Mouse (Mus musculus): ENCODE measurements at regions not wholly inside any gene's neighbourhood (a gene's known extent, or its start where the extent isn't known, plus 50 kb on each side); places are given as distances from the start of the nearest gene placed in this dataset.
A peak's percentile ranks its signal among the peaks of the same experiment; 100 is the strongest.

DNA sequence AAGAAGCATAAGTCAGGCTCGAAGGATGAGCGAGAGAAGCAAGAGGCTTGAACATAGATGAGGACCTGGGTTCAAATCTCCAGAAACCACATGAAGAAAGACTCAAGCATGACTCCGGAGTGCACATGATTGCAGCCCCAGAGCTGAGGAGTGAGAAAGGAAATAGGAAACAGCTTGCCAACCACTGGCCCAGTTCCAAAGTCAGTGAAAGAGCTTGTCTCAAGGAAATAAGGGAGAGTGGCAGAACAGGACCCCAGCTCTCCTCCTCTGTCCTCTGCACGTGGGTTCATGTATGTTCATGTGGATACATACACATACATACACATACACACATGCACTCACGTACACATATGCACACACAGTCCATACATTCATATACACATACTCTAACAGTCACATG, 156.9 kb upstream of the Spred2 start:
- WGBS, result 89% methylated on average over 5 of the region's 5 CpGs
- Histone ChIP-seq H3K4me1 (no peaks in the 10 kb centered on the region), H3K27me3 (no peaks in the 10 kb centered on the region), H3K4me2 (no peak overlapping the region), H3K4me3 (replicated peaks) (no peak overlapping the region), H3K9me3 (replicated peaks) (no peaks in the 10 kb centered on the region), H3K9ac (no peak overlapping the region), H3K36me3 (no peaks in the 10 kb centered on the region), H3K27ac (no peak overlapping the region)
- ATAC-seq (replicated peaks; ENCODE audit: low FRiP score), result no peak

DNA sequence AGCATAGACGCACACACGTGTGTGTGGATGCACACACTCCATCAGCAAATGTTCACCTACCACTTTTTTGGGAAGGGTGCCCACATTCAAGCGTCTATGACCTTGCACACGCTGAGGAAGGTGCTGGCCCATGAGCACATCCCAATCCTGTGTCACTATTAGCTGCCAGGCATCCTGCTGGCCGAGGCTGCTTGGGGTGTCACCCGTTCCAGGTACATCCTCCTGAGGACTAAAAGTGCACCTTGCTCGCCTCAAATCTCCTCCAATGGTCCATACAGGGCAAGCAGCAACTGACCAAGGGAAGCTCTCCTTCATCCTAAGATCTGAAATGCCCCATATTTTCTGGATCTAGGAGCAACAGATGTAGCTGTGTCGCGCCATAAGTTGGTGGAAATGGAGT, 156.3 kb upstream of the Spred2 start:
- H3K4me1 ChIP-seq, result no peaks in the 10 kb centered on the region
- H3K9me3 ChIP-seq (replicated peaks), result no peaks in the 10 kb centered on the region
- no peaks in the 10 kb centered on the region for H3K27me3 ChIP-seq
- H3K9ac ChIP-seq, result no peak overlapping the region
- H3K4me2 ChIP-seq, result no peak overlapping the region
- WGBS, result 91% methylated on average over 9 of the region's 9 CpGs
- H3K4me3 ChIP-seq (replicated peaks), result no peak overlapping the region
- no peak for ATAC-seq (replicated peaks; ENCODE audit: low FRiP score)
- no peak overlapping the region for H3K27ac ChIP-seq
- no peaks in the 10 kb centered on the region for H3K36me3 ChIP-seq

DNA sequence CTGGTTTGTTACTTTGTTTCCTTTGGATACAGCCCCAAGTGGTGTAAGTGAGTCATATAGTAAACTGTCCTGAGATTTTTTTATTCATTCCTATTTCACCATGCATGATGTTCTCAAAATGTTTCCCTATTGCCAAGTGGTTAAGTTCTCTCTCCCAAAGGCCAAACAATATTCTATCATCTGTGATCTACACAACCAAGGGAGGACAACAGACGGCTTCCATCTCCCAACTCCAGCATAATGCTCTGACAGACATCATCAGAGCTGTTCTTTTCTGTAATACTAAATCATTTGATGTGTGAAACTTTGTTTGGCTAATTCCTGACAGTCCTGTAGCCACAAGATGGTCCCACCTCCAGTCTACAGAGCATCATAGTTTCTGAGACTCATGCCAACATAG, 155.2 kb upstream of the Spred2 start:
- Histone ChIP-seq H3K36me3 (no peaks in the 10 kb centered on the region), H3K27me3 (no peaks in the 10 kb centered on the region), H3K4me2 (no peak overlapping the region), H3K27ac (no peak overlapping the region), H3K9ac (no peak overlapping the region), H3K4me1 (no peaks in the 10 kb centered on the region), H3K9me3 (replicated peaks) (no peaks in the 10 kb centered on the region), H3K4me3 (replicated peaks) (no peak overlapping the region)
- no peak for ATAC-seq (replicated peaks; ENCODE audit: low FRiP score)
- WGBS, result 92% methylated on average over 1 of the region's 1 CpGs

DNA sequence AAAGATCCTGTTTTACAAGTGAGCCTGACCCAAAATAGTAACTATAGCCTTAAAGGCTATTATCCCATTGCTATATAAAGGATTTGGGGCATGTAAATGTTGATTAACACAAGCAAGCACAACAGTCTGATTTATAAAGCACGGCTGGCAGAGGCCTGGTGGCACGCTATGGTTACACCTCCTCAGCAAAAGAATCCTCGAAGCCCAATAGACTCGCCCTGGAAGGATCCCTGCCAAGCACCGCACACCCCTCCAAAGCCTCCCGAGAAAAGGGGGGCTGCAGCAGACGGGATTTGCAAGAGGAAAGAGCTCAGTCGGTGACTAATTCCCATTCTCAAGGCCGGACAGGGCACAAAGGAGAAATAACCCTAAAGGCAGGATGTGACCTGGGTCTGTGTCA, 150.2 kb upstream of the Spred2 start:
- H3K27ac ChIP-seq, result no peak overlapping the region
- no peak for ATAC-seq (replicated peaks; ENCODE audit: low FRiP score)
- 29% methylated on average over 9 of the region's 9 CpGs for WGBS
- no peak overlapping the region for H3K4me3 ChIP-seq (replicated peaks)
- no peaks in the 10 kb centered on the region for H3K36me3 ChIP-seq
- no peak overlapping the region for H3K4me2 ChIP-seq
- peaks cover 26% of the 10 kb centered on the region for H3K4me1 ChIP-seq
- no peak overlapping the region for H3K9ac ChIP-seq
- H3K27me3 ChIP-seq, result no peaks in the 10 kb centered on the region
- H3K9me3 ChIP-seq (replicated peaks), result no peaks in the 10 kb centered on the region

DNA sequence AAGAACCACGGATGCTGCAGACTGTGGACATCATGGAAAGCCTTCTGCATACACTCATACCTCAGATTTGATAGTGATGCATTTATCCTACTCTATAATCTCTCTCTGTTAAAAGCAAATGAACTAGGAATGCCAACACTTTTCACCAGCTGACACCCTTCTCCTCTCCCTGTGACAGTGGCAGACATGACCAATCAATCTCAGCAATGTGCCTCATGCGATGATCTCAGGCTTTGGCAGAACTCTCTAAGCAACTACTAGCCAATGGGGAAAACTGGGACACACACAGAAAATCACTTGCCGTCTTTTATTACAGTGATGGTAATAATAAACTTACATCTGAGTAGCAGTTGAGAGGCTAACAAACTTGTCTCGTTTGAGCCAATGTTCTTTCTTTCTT, 148.4 kb upstream of the Spred2 start:
- H3K9ac ChIP-seq, result no peak overlapping the region
- H3K4me1 ChIP-seq, result peaks cover 26% of the 10 kb centered on the region
- H3K27ac ChIP-seq, result no peak overlapping the region
- no peak for ATAC-seq (replicated peaks; ENCODE audit: low FRiP score)
- 86% methylated on average over 4 of the region's 4 CpGs for WGBS
- no peaks in the 10 kb centered on the region for H3K9me3 ChIP-seq (replicated peaks)
- H3K36me3 ChIP-seq, result no peaks in the 10 kb centered on the region
- no peak overlapping the region for H3K4me2 ChIP-seq
- H3K4me3 ChIP-seq (replicated peaks), result no peak overlapping the region
- H3K27me3 ChIP-seq, result 0 out of 2 replicates have a peak, but pooled peaks cover 2% of the 10 kb centered on the region

DNA sequence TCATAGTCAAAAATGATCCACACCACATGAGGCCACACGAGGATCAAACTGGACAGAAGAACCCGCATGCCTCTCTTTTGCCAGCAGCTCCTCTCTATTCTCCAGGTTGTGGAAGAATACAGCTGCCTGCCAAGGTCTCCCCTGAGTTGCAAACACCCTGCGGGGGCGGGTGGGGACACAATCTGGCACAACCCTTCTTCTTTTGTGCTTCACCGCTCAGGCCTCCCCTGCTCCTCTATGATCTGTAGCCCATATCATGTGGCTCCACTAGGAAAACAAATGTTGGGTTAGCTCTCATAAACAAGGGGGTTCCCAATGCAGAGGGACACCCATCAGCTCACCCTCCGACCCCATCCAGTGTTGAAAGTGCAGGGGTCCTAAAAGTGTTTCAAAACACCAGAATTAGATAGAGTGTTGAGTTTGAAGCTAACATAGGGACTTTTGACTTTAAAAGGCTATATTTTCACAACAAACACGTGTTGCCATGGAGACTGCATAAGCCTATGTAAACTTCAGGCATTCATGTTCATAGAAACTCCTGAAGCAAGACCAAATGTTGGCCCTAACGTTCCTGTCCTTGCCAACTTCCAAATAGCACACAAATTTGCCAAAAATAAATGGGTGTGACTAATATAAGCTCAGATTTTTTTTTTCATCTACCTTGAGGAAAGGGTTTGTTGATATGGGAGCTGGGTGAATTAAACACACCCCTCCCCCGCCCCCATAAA, 147.5 kb upstream of the Spred2 start:
- Histone ChIP-seq H3K4me3 (replicated peaks) (no peak overlapping the region), H3K4me2 (no peak overlapping the region), H3K27ac (peak overlapping the region; percentile 18; the same call in 1 of the 2 replicates), H3K36me3 (no peaks in the 10 kb centered on the region), H3K4me1 (peaks cover 26% of the 10 kb centered on the region), H3K9ac (no peak overlapping the region), H3K27me3 (0 out of 2 replicates have a peak, but pooled peaks cover 4% of the 10 kb centered on the region), H3K9me3 (replicated peaks) (no peaks in the 10 kb centered on the region)
- peak; percentile 80 for ATAC-seq (replicated peaks; ENCODE audit: low FRiP score)
- 46% methylated on average over 9 of the region's 9 CpGs for WGBS

DNA sequence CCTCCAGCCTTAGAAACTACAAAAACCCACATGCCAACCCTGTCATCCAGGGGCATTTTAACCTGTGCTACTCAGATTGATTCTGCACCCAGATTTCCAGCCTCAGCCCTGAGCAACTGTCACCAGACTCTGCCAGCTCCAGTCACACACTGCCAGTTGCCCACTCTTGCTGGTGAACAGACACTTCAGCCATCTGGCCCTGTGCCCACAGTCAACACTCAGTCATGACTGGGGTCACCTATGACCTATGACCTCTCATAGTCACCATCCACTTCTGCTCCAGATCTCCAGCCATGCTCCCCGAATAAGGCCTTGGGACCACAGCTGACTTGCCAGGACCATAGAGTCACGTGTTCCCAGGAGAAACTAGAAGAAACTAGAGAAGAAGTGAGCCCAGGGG, 146.0 kb upstream of the Spred2 start:
- no peak overlapping the region for H3K27ac ChIP-seq
- H3K4me3 ChIP-seq (replicated peaks), result no peak overlapping the region
- ATAC-seq (replicated peaks; ENCODE audit: low FRiP score), result no peak
- peaks cover 26% of the 10 kb centered on the region for H3K4me1 ChIP-seq
- no peak overlapping the region for H3K4me2 ChIP-seq
- H3K36me3 ChIP-seq, result no peaks in the 10 kb centered on the region
- H3K9me3 ChIP-seq (replicated peaks), result no peaks in the 10 kb centered on the region
- no peak overlapping the region for H3K9ac ChIP-seq
- 0 out of 2 replicates have a peak, but pooled peaks cover 4% of the 10 kb centered on the region for H3K27me3 ChIP-seq
- 96% methylated on average over 2 of the region's 2 CpGs for WGBS

DNA sequence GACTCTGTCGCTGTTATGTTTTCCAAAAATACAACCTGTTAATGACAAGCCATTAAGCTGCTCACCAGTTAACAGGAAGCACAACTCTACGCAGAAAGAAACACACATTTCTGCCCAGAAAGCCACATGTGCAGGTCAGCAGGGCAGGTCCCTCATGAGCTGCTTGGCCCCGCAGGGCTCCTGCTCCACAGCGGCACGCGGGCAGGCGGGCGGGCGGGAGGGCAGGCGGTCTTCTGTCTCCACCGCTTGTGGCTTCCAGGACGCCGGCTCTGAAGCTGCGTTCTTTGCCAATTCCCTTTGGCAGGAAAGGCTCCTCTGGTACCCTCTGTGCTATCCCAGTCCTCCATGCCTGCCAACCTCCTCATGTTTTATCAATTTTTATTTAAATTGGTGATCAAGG, 139.1 kb upstream of the Spred2 start:
- ATAC-seq (replicated peaks; ENCODE audit: low FRiP score), result no peak
- WGBS, result 56% methylated on average over 14 of the region's 14 CpGs

DNA sequence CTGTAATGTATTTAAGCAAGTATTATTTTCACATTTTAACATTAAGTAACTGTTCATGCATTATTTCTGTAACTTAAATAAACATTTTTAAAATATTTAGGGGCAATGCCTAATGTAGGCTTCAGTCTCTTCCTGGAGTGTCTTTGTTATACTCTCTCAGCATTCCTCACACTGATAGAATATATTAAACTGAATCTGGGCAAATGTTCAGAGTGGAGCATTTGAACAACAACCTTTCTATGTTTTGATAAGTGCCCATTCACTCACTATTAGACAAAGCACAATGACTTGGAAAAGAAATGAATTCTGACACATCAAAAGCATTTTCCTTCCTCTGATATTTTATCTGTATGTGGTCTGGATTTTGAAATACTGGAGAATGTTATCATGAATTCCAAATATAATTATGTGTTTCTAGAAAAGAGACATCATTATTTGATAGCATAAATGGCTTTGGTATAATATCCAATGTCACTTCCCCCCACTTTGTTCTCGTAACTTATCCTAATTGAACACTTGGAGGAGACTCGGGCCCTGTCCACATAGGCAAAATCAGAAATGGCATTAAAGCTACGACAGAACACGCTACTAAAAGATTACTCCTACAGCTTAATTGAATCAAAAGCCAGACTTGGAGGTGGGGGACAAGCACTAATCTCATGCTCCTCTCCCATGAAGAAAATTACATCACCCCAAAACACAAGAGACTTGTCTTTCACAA, 127.1 kb upstream of the Spred2 start:
- Histone ChIP-seq H3K4me1 (no peaks in the 10 kb centered on the region), H3K4me2 (no peak overlapping the region), H3K9ac (no peak overlapping the region), H3K4me3 (replicated peaks) (no peak overlapping the region), H3K9me3 (replicated peaks) (no peaks in the 10 kb centered on the region), H3K27ac (no peak overlapping the region), H3K27me3 (no peaks in the 10 kb centered on the region), H3K36me3 (no peaks in the 10 kb centered on the region)
- ATAC-seq (replicated peaks; ENCODE audit: low FRiP score), result no peak
- 75% methylated on average over 4 of the region's 4 CpGs for WGBS

More for the DNA sequence above, 139.1 kb upstream of the Spred2 start:
- Histone ChIP-seq H3K4me2 (no peak overlapping the region), H3K4me1 (no peaks in the 10 kb centered on the region), H3K27ac (no peak overlapping the region), H3K27me3 (0 out of 2 replicates have a peak, but pooled peaks cover 4% of the 10 kb centered on the region), H3K9me3 (replicated peaks) (peaks cover 6% of the 10 kb centered on the region; the same call in 1 of the 2 replicates), H3K36me3 (no peaks in the 10 kb centered on the region), H3K4me3 (replicated peaks) (no peak overlapping the region), H3K9ac (no peak overlapping the region)

DNA sequence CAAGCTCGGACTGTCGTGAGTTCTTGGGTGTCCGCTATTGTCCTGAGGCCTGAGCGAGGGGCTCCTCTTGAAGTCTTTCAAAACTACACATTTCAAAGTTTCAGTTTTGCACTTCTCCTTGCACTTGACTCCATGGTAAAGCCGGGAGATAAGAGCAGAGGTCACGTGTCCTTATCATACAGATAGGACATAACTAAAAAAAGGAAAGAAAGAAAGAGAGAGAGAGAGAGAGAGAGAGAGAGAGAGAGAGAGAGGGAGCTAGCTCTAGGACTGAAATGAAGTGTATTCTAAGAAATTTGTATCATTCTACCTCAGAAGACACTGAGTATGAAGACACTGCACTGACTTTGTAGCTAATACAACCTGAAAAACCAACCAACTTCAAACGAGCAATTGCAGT, 114.8 kb upstream of the Spred2 start:
- Histone ChIP-seq H3K4me1 (peaks cover 9% of the 10 kb centered on the region), H3K4me2 (no peak overlapping the region), H3K9ac (no peak overlapping the region), H3K27me3 (no peaks in the 10 kb centered on the region), H3K27ac (no peak overlapping the region), H3K9me3 (replicated peaks) (no peaks in the 10 kb centered on the region), H3K36me3 (no peaks in the 10 kb centered on the region), H3K4me3 (replicated peaks) (no peak overlapping the region)
- WGBS, result 88% methylated on average over 7 of the region's 7 CpGs
- ATAC-seq (replicated peaks; ENCODE audit: low FRiP score), result no peak

DNA sequence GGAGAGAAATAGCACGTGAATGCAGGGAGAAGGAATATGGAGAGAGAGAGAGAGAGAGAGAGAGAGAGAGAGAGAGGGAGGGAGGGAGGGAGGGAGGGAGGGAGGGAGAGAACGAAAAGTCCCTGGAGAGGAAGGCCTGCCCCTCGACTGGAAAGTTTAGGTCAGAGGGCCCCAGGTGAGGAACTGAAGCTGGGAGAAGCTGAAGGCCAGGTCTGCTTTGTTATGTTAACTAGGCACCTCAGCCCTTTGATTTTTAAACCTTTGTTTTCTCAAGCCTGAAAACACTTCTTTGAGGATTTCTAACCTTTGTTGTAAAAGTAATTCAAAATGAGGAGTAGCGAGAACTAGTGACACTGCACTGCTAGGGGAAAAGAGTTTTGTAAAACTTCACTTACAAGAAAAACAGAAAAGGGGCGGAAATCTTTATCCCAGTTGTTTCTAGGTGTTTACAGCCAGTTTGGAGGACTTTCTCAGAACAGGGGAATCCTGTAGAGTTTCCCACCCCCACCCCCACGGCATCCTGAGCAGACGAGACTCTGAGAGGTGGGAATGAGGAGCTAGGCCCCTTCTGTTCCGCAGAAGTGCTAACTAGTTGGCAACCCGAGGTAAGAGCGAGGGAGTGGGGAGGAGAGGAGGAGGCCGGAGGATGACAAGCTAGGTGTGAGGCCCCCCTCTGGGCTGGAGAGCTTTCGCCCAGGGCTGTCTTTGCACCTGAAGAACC, 112.7 kb upstream of the Spred2 start:
- H3K9me3 ChIP-seq (replicated peaks), result no peaks in the 10 kb centered on the region
- ATAC-seq (replicated peaks; ENCODE audit: low FRiP score), result no peak
- no peaks in the 10 kb centered on the region for H3K27me3 ChIP-seq
- H3K36me3 ChIP-seq, result no peaks in the 10 kb centered on the region
- peak overlapping the region; percentile 33 for H3K4me2 ChIP-seq
- H3K9ac ChIP-seq, result no peak overlapping the region
- no peak overlapping the region for H3K4me3 ChIP-seq (replicated peaks)
- 27% methylated on average over 12 of the region's 12 CpGs for WGBS
- no peak overlapping the region for H3K27ac ChIP-seq
- H3K4me1 ChIP-seq, result peaks cover 9% of the 10 kb centered on the region

DNA sequence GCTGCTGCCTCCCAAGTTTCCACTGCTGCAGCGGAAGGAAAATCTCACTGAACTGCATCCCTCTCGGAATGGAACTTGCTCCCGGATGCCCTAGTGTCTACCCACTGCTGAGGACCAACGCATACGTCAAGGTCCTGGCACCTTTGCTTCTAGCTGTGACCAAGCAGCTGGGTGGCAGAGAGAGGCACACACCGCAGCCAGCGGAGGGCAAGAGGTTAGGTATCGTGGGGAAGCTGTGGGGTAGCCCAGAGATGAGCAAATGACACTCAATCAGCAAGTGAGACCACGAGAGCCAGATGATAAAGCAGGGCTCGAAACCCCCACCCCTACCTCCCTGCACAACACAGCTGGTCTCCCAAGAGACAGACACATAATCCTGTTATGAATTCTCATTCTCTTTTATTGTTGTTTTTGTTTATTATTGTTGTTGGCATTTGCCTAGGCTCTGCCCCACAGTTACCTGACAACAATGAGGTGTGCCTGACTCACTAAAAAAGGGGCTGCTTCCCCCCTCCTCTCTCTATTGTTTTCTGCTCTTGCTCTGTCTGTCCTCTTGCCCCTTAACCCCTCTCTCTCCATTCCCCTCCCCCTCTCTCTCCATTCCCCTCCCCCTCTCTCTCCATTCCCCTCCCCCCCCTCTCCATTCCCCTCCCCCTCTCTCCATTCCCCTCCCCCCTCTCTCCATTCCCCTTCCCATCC, 112.0 kb upstream of the Spred2 start:
- WGBS, result 19% methylated on average over 10 of the region's 10 CpGs
- H3K9ac ChIP-seq, result no peak overlapping the region

More for the DNA sequence above, 112.0 kb upstream of the Spred2 start:
- Histone ChIP-seq H3K4me1 (peaks cover 9% of the 10 kb centered on the region), H3K4me2 (peak overlapping the region; percentile 33), H3K9me3 (replicated peaks) (no peaks in the 10 kb centered on the region), H3K27ac (no peak overlapping the region), H3K4me3 (replicated peaks) (no peak overlapping the region), H3K36me3 (no peaks in the 10 kb centered on the region), H3K27me3 (no peaks in the 10 kb centered on the region)
- no peak for ATAC-seq (replicated peaks; ENCODE audit: low FRiP score)
